Mouse (Mus musculus): ENCODE measurements around the gene Trpv2. TPM values are rescaled to one million over a fixed set of nuclear protein-coding genes. Genes with fewer than 3 reads are reported as not detected.

The Trpv2 gene
- total RNA-seq (2018; cell fraction: chromatin; rRNA removed), result 100 to 1,000 TPM in 5 of 26 experiments, 10 to 100 TPM in 21; 19.2 to 109 (median 72.3) TPM
- 100 to 1,000 TPM in 23 of 26 experiments, 10 to 100 TPM in 3; 89.6 to 139 (median 116) TPM for total RNA-seq (2018; cell fraction: cytosol; rRNA removed)
- total RNA-seq (2018; cell fraction: nucleus; rRNA removed), result 100 to 1,000 TPM in 18 of 26 experiments, 10 to 100 TPM in 8; 71.0 to 151 (median 118) TPM
- polyA plus RNA-seq (2018), result 71.4 to 114 TPM (median 91.5 TPM) in 3 replicates

GRCm38 (mm10) chr11:62573959-62574702 lies at the start of gene Trpv2:
Gene Trpv2 (plus strand): TSS chr11:62574486.
- Histone ChIP-seq H3K79me2 (ENCODE audit: inconsistent target) (peaks cover 43% of the 10 kb centered on the region), H3K27ac (peak within 1 kb of the TSS; percentile 96), H3K4me3 (ENCODE audit: inconsistent target) (peak within 1 kb of the TSS; percentile 94), H3K36me3 (ENCODE audit: inconsistent target) (peaks cover 13% of the 10 kb centered on the region; the same call in 1 of the 2 replicates)
- 14% methylated on average over 6 of the region's 6 CpGs for WGBS (ENCODE audit: missing documents)

- WGBS (ENCODE audit: missing documents), result 93% methylated on average over 8 of the region's 8 CpGs
- no peak overlapping the region for H3K27ac ChIP-seq
- no peaks in the 10 kb centered on the region for H3K79me2 ChIP-seq (ENCODE audit: inconsistent target)
- H3K4me3 ChIP-seq (ENCODE audit: inconsistent target), result no peak overlapping the region
- no peaks in the 10 kb centered on the region for H3K36me3 ChIP-seq (ENCODE audit: inconsistent target)
Measured at GRCm38 (mm10) chr11:62537089-62537488, 37.2 kb upstream of the Trpv2 start.

GRCm38 (mm10) chr11:62537590-62537989 lies 36.7 kb upstream of the Trpv2 start:
- Histone ChIP-seq H3K79me2 (ENCODE audit: inconsistent target) (no peaks in the 10 kb centered on the region), H3K27ac (no peak overlapping the region), H3K36me3 (ENCODE audit: inconsistent target) (no peaks in the 10 kb centered on the region), H3K4me3 (ENCODE audit: inconsistent target) (no peak overlapping the region)
- WGBS (ENCODE audit: missing documents), result 65% methylated on average over 4 of the region's 7 CpGs

- WGBS (ENCODE audit: missing documents), result 1% methylated on average over 65 of the region's 73 CpGs
- no peaks in the 10 kb centered on the region for H3K79me2 ChIP-seq (ENCODE audit: inconsistent target)
- no peak overlapping the region for H3K27ac ChIP-seq
- H3K36me3 ChIP-seq (ENCODE audit: inconsistent target), result no peaks in the 10 kb centered on the region
- peak overlapping the region; percentile 44 for H3K4me3 ChIP-seq (ENCODE audit: inconsistent target)
Measured at GRCm38 (mm10) chr11:62538321-62539088, 35.8 kb upstream of the Trpv2 start.

GRCm38 (mm10) chr11:62539089-62539890 lies 35.0 kb upstream of the Trpv2 start, which contains the start of gene Cenpv:
Gene Cenpv (minus strand): TSS chr11:62539261.
- H3K4me3 ChIP-seq (ENCODE audit: inconsistent target), result peak within 1 kb of the TSS; percentile 44
- WGBS (ENCODE audit: missing documents), result 9% methylated on average over 53 of the region's 57 CpGs
- no peaks in the 10 kb centered on the region for H3K79me2 ChIP-seq (ENCODE audit: inconsistent target)
- no peak within 1 kb of the TSS for H3K27ac ChIP-seq
- H3K36me3 ChIP-seq (ENCODE audit: inconsistent target), result no peaks in the 10 kb centered on the region

- WGBS (ENCODE audit: missing documents), result 94% methylated on average over 7 of the region's 7 CpGs
Measured at GRCm38 (mm10) chr11:62540167-62540566, 34.1 kb upstream of the Trpv2 start.

GRCm38 (mm10) chr11:62540969-62541368 lies 33.3 kb upstream of the Trpv2 start:
- WGBS (ENCODE audit: missing documents), result 63% methylated on average over 1 of the region's 2 CpGs
- Histone ChIP-seq H3K4me3 (ENCODE audit: inconsistent target) (no peak overlapping the region), H3K36me3 (ENCODE audit: inconsistent target) (no peaks in the 10 kb centered on the region), H3K79me2 (ENCODE audit: inconsistent target) (no peaks in the 10 kb centered on the region), H3K27ac (no peak overlapping the region)

More at GRCm38 (mm10) chr11:62540167-62540566, 34.1 kb upstream of the Trpv2 start:
- Histone ChIP-seq H3K27ac (no peak overlapping the region), H3K4me3 (ENCODE audit: inconsistent target) (no peak overlapping the region), H3K79me2 (ENCODE audit: inconsistent target) (no peaks in the 10 kb centered on the region), H3K36me3 (ENCODE audit: inconsistent target) (no peaks in the 10 kb centered on the region)

- Histone ChIP-seq H3K79me2 (ENCODE audit: inconsistent target) (no peaks in the 10 kb centered on the region), H3K4me3 (ENCODE audit: inconsistent target) (no peak overlapping the region), H3K27ac (no peak overlapping the region), H3K36me3 (ENCODE audit: inconsistent target) (no peaks in the 10 kb centered on the region)
- WGBS (ENCODE audit: missing documents), result 71% methylated on average over 8 of the region's 8 CpGs
Measured at GRCm38 (mm10) chr11:62541581-62541980, 32.7 kb upstream of the Trpv2 start.

GRCm38 (mm10) chr11:62543991-62544390 lies 30.3 kb upstream of the Trpv2 start:
- Histone ChIP-seq H3K27ac (no peak overlapping the region), H3K4me3 (ENCODE audit: inconsistent target) (no peak overlapping the region), H3K79me2 (ENCODE audit: inconsistent target) (no peaks in the 10 kb centered on the region), H3K36me3 (ENCODE audit: inconsistent target) (no peaks in the 10 kb centered on the region)
- WGBS (ENCODE audit: missing documents), result 90% methylated on average over 3 of the region's 3 CpGs

GRCm38 (mm10) chr11:62549782-62550181 lies 24.5 kb upstream of the Trpv2 start:
- 0% methylated on average over 5 of the region's 5 CpGs for whole genome bisulfite sequencing (ENCODE audit: missing documents)
- Histone ChIP-seq H3K27ac (peak overlapping the region; percentile 100), H3K36me3 (ENCODE audit: inconsistent target) (peaks cover 12% of the 10 kb centered on the region; the same call in 1 of the 2 replicates), H3K4me3 (ENCODE audit: inconsistent target) (peak overlapping the region; percentile 73), H3K79me2 (ENCODE audit: inconsistent target) (peaks cover 31% of the 10 kb centered on the region)

- WGBS (ENCODE audit: missing documents), result 3% methylated on average over 11 of the region's 11 CpGs
- Histone ChIP-seq H3K36me3 (ENCODE audit: inconsistent target) (peaks cover 12% of the 10 kb centered on the region; the same call in 1 of the 2 replicates), H3K27ac (peak overlapping the region; percentile 100), H3K79me2 (ENCODE audit: inconsistent target) (peaks cover 31% of the 10 kb centered on the region), H3K4me3 (ENCODE audit: inconsistent target) (peak overlapping the region; percentile 73)
Measured at GRCm38 (mm10) chr11:62550227-62550685, 24.0 kb upstream of the Trpv2 start.

- peak within 1 kb of the TSS; percentile 100 for H3K27ac ChIP-seq
- peaks cover 31% of the 10 kb centered on the region for H3K79me2 ChIP-seq (ENCODE audit: inconsistent target)
- peaks cover 12% of the 10 kb centered on the region; the same call in 1 of the 2 replicates for H3K36me3 ChIP-seq (ENCODE audit: inconsistent target)
- H3K4me3 ChIP-seq (ENCODE audit: inconsistent target), result peak within 1 kb of the TSS; percentile 73
- 2% methylated on average over 40 of the region's 40 CpGs for WGBS (ENCODE audit: missing documents)
Measured at GRCm38 (mm10) chr11:62550727-62551225, 23.5 kb upstream of the Trpv2 start, which contains the start of gene Ubb. Gene Ubb (plus strand): TSS chr11:62551171.

- Histone ChIP-seq H3K4me3 (ENCODE audit: inconsistent target) (peak overlapping the region; percentile 73), H3K79me2 (ENCODE audit: inconsistent target) (peaks cover 31% of the 10 kb centered on the region), H3K27ac (peak overlapping the region; percentile 100), H3K36me3 (ENCODE audit: inconsistent target) (peaks cover 12% of the 10 kb centered on the region; the same call in 1 of the 2 replicates)
- under 1% methylated on average over 56 of the region's 58 CpGs for WGBS (ENCODE audit: missing documents)
Measured at GRCm38 (mm10) chr11:62551226-62552119, 22.8 kb upstream of the Trpv2 start.

All from macrophage (primary cell).